Mouse (Mus musculus) lung, embryonic 16.5 days (tissue): Measurements from ENCODE around the gene Atp1a1. TPM values are rescaled to one million over a fixed set of nuclear protein-coding genes. Genes with fewer than 3 reads are reported as not detected.

ENCODE experiments used
- ATAC-seq: fragments of 200-750 bp; cut with Nextera tagmentation; 2 replicates; pipeline ENCODE4 v1.8.0; 2017; ENCODE audit warnings: low read depth, mild to moderate bottlenecking, moderate library complexity
- H3K27ac ChIP-seq: fragments of 300-500 bp; sonication (generic); 2 replicates; pipeline ENCODE4 v1.5.1; 2014; ENCODE audit warnings: mild to moderate bottlenecking, control low read depth, low read length
- H3K27me3 ChIP-seq: fragments of 300-500 bp; sonication (generic); 2 replicates; pipeline ENCODE4 v1.6.1; 2014; ENCODE audit warnings: low read depth, low read length, mixed read lengths; ENCODE audit not compliant: control insufficient read depth, insufficient read depth
- H3K36me3 ChIP-seq: fragments of 300-500 bp; sonication (generic); 2 replicates; pipeline ENCODE4 v1.6.1; 2014; ENCODE audit warnings: low read length; ENCODE audit not compliant: control insufficient read depth, insufficient read depth
- H3K4me1 ChIP-seq: fragments of 300-500 bp; sonication (generic); replicated peaks from 2 replicates; pipeline ENCODE4 v1.6.1; 2014; ENCODE audit warnings: low read length, mixed read lengths; ENCODE audit not compliant: control insufficient read depth, insufficient read depth
- H3K4me2 ChIP-seq: fragments of 300-500 bp; sonication (generic); 2 replicates; pipeline ENCODE4 v1.6.1; 2014; ENCODE audit warnings: low read depth, low read length, control low read depth
- H3K4me3 ChIP-seq: fragments of 300-500 bp; sonication (generic); 2 replicates; pipeline ENCODE4 v1.5.1; 2014; ENCODE audit warnings: mild to moderate bottlenecking, low read length, control low read depth
- H3K9ac ChIP-seq: fragments of 300-500 bp; sonication (generic); 2 replicates; pipeline ENCODE4 v1.6.1; 2014; ENCODE audit warnings: low read length, control low read depth
- H3K9me3 ChIP-seq: fragments of 300-500 bp; sonication (generic); 2 replicates; pipeline ENCODE4 v1.6.1; 2016; ENCODE audit warnings: low read length; ENCODE audit not compliant: control insufficient read depth
- WGBS: fragments of 180-500 bp; shearing (Covaris S2); extraction: QIAGEN DNeasy Blood & Tissue Kit; methylation state at CpG from one replicate; pipeline ENCODE4 v1.1.7; 2014; 5-methylcytosine and 5-hydroxymethylcytosine counted together
- polyA plus RNA-seq: library from polyadenylated mRNA; unstranded; fragments of >200 nt; fragmentation: Nextera tagmentation; extraction: Ambion mirVana; gene quantifications from 2 replicates; pipeline ENCODE4 v1.2.1, GENCODE M21; 2015

Atp1a1 gene
- polyA plus RNA-seq, 1 experiment from 2014 or later = 118 TPM

DNA sequence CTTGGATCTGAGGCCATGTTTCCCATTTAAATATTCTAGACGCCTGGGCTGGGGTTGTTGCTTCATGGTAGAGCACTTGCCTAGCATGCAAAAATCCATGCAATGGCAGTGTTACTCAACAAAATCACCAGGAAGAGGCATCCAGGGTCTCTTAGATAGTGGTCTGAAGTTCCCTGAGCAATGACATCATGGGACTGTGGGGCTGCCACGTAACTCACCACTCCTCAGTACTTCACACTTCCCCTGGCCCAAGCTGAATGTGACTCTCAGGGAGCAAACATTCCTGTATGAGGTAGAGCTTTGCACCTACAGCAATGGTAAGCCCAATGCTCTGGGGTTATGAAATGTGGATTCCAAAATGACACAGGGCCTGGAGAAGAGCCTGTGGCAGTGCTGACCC lies 38.8 kb upstream of the Atp1a1 start:
- ATAC-seq = no peak
- Histone ChIP-seq H3K4me2 (no peak overlapping the region), H3K27ac (no peak overlapping the region), H3K4me3 (no peak overlapping the region), H3K36me3 (no peaks in the 10 kb centered on the region), H3K4me1 (no peaks in the 10 kb centered on the region), H3K27me3 (no peaks in the 10 kb centered on the region), H3K9ac (no peak overlapping the region), H3K9me3 (no peaks in the 10 kb centered on the region)
- WGBS = 57% methylated on average over 2 of the region's 2 CpGs

DNA sequence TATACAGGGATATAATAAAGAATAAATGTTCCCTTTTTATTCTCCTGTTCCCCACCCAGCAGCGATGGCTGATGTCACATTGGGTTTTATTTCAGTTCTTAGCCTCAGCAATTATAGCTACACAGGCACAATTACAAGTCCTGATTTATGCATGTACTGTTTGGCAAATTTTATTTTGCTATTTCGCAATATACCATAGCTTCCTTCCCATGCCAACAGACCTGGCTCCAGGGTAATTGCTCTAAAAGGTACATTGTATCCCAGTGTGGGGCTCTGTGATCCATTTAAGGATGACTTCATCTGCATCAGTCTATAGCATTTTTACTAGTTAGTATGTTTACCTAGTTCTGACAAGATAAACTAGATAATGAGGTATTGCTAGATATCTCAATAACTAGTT lies 33.7 kb upstream of the Atp1a1 start:
- no peak overlapping the region for H3K9ac ChIP-seq
- ATAC-seq = no peak
- WGBS = 83% methylated on average over 2 of the region's 2 CpGs
- no peak overlapping the region for H3K4me3 ChIP-seq
- no peaks in the 10 kb centered on the region for H3K27me3 ChIP-seq
- H3K27ac ChIP-seq = no peak overlapping the region
- no peak overlapping the region for H3K4me2 ChIP-seq
- no peaks in the 10 kb centered on the region for H3K36me3 ChIP-seq
- H3K4me1 ChIP-seq = no peaks in the 10 kb centered on the region
- H3K9me3 ChIP-seq = no peaks in the 10 kb centered on the region

DNA sequence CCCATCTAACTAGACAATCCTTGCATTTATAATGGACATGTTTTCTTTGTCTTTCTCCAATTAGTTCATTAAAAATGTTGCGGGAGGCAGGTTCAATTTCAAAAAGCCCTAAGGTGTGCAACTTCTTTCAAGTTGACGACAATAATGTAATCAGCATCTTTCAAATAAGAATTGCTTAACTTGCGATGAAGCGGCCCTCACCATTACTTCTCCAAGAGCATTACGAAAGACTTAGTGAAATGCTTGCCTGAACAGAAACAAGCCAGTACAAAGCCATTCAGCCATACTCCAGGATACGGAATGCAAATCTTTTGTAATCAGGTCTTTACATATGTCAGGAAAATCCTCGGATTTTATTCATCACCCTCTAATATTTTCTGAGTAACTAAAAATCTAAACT lies 32.0 kb upstream of the Atp1a1 start:
- Histone ChIP-seq H3K4me1 (no peaks in the 10 kb centered on the region), H3K9me3 (no peaks in the 10 kb centered on the region), H3K27ac (no peak overlapping the region), H3K9ac (no peak overlapping the region), H3K4me2 (no peak overlapping the region), H3K4me3 (no peak overlapping the region), H3K27me3 (no peaks in the 10 kb centered on the region), H3K36me3 (no peaks in the 10 kb centered on the region)
- 88% methylated on average over 7 of the region's 7 CpGs for WGBS
- no peak for ATAC-seq

DNA sequence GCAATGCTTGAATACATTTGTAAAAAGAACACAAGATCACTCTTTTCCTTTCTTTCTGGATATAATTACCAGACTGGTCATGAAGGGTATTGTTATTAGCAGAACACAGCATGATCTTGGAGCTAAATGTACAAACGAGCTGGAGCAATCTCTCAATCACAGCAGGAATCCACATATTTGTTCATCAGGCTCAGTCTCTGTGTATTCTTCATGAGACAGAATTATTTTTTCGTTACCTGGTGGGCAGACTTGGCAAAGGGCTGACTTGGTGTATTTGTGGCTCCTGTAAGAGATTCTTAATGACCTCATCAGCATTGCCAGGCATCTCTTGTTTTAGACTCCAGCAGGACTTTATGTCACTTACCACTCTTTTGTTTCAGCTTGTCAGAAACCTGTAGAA lies 31.6 kb upstream of the Atp1a1 start:
- Histone ChIP-seq H3K4me3 (no peak overlapping the region), H3K27me3 (no peaks in the 10 kb centered on the region), H3K4me2 (no peak overlapping the region), H3K36me3 (no peaks in the 10 kb centered on the region), H3K9me3 (no peaks in the 10 kb centered on the region), H3K4me1 (no peaks in the 10 kb centered on the region), H3K27ac (no peak overlapping the region), H3K9ac (no peak overlapping the region)
- no peak for ATAC-seq
- WGBS = 69% methylated on average over 2 of the region's 2 CpGs

DNA sequence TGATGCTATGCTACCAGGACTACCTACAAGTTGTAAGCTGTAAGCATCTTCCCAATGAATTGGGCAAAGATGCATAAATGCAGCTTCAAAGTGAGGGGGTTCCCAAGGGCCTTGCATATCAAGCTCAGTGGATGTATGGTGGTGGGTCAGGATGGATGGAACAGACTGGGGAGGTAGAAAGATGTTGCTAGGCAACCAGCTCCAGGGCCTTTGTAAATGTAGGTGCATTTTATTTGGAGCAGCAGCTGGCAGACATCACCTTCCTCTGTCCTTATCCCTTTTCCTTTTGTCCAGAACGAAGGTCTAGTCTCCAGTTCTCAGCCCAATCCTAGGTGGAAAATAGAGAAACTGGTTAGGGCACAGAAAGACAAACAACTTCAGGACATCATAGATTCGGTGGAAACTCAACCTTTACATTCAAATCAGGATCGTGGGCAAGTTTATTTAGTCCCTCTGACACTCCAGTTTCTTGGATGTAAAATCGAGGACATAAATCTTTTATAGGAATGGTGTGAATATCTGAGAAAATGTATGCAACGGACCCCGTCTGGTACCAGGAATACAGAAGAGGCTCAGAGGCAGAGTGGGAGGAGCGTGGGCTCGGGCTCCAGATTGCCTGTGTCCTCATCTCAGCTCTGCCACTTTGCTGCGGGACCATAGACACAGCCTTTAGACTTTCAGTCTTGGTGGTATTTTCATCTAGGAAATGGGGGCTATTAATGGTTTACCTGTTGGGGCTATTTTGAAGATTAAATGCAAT lies 29.8 kb upstream of the Atp1a1 start:
- 77% methylated on average over 9 of the region's 9 CpGs for WGBS
- H3K36me3 ChIP-seq = no peaks in the 10 kb centered on the region
- 0 out of 2 replicates have a peak, but pooled peaks cover 3% of the 10 kb centered on the region for H3K9me3 ChIP-seq
- no peaks in the 10 kb centered on the region for H3K4me1 ChIP-seq
- H3K27ac ChIP-seq = no peak overlapping the region
- no peaks in the 10 kb centered on the region for H3K27me3 ChIP-seq
- no peak overlapping the region for H3K9ac ChIP-seq
- no peak overlapping the region for H3K4me3 ChIP-seq
- no peak overlapping the region for H3K4me2 ChIP-seq
- ATAC-seq = no peak

DNA sequence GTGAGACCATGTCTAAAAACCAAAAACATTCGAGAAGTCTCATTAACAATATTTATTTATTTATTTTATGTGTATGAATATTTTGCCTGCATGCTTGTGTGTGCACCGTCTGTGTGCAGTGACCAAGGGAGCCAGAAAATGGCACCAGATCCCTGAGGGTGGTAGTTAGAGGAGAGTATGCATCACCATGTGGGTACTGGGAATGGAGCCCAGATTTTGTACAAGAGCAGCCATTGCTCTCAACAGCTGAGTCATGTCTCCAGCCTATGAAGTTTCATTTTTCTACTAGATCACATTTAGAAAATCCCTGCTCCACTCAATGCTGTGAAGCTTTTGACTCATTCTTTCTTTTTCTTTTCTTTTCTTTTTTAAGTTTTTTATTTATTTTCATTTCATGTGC lies 23.8 kb upstream of the Atp1a1 start:
- Histone ChIP-seq H3K4me1 (no peaks in the 10 kb centered on the region), H3K9ac (no peak overlapping the region), H3K9me3 (0 out of 2 replicates have a peak, but pooled peaks cover 3% of the 10 kb centered on the region), H3K27ac (no peak overlapping the region), H3K4me2 (no peak overlapping the region), H3K27me3 (no peaks in the 10 kb centered on the region), H3K4me3 (no peak overlapping the region), H3K36me3 (no peaks in the 10 kb centered on the region)
- 71% methylated on average over 2 of the region's 2 CpGs for WGBS
- no peak for ATAC-seq

DNA sequence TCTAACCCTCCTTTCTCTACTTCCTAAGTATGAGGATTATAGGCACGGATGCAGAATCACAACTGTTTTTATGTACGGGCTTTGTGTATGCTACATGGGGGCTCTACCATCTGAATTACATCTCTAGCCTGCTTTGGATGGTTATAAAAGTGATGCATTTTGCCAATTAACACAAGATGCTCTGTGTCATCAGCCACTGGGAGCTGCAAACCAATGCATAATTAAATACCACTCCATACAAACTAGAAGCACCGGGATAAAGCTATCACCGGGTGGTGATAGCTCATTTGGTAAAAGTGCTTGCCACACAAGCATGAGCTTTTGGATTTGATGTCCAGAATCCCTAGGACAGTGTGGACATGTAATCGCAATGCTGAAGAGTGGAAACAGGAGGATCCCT lies 19.8 kb upstream of the Atp1a1 start:
- no peaks in the 10 kb centered on the region for H3K4me1 ChIP-seq
- H3K4me2 ChIP-seq = no peak overlapping the region
- H3K27ac ChIP-seq = no peak overlapping the region
- 91% methylated on average over 5 of the region's 5 CpGs for WGBS
- H3K36me3 ChIP-seq = no peaks in the 10 kb centered on the region
- no peak for ATAC-seq
- H3K9ac ChIP-seq = no peak overlapping the region
- H3K4me3 ChIP-seq = no peak overlapping the region
- H3K27me3 ChIP-seq = no peaks in the 10 kb centered on the region
- peaks cover 4% of the 10 kb centered on the region for H3K9me3 ChIP-seq

DNA sequence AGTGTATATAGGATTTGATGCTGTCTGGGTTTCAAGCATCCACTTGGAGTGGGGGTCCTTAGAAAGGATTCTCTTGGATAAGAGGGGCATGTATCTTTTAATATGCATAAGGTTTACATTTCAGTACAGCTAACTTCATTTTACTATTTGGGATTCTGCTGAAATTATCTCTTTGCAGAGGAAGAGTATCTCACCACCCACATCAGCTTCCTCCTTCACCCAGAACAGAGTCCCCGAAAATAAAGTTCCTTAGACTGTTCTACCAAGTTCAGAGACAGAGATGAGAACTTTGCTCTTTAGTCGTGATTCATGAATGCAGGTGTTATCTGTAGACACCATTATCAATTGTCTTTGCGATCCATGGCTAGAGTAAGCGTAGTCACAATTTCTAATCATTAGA lies 14.5 kb upstream of the Atp1a1 start:
- Histone ChIP-seq H3K4me2 (no peak overlapping the region), H3K4me1 (no peaks in the 10 kb centered on the region), H3K27me3 (no peaks in the 10 kb centered on the region), H3K4me3 (no peak overlapping the region), H3K36me3 (no peaks in the 10 kb centered on the region), H3K9me3 (peaks cover 4% of the 10 kb centered on the region), H3K27ac (no peak overlapping the region), H3K9ac (no peak overlapping the region)
- 84% methylated on average over 4 of the region's 4 CpGs for WGBS
- no peak for ATAC-seq

DNA sequence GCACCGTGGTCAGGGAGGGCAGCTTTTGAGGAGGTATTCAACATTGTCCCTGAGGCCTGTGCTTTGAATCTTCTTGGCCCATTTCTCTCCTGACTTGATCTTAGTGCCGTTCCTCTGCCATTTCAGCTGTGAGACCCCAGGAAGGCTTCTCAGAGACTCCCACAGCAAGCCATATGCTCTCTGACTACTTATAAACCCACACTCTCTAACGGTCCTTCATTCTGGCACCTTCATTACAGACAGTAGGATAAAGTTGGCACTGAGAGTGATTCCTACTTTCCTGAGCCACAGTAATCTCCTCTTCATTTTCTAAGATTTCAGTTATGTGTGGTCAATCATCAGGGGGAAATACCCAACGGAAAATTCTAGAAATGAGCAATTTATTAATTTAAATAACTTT lies 14.0 kb upstream of the Atp1a1 start:
- H3K9me3 ChIP-seq = peaks cover 4% of the 10 kb centered on the region
- no peaks in the 10 kb centered on the region for H3K4me1 ChIP-seq
- no peak overlapping the region for H3K4me3 ChIP-seq
- no peak overlapping the region for H3K4me2 ChIP-seq
- no peak overlapping the region for H3K9ac ChIP-seq
- ATAC-seq = no peak
- WGBS = 87% methylated on average over 4 of the region's 4 CpGs
- H3K27me3 ChIP-seq = no peaks in the 10 kb centered on the region
- no peak overlapping the region for H3K27ac ChIP-seq
- no peaks in the 10 kb centered on the region for H3K36me3 ChIP-seq

DNA sequence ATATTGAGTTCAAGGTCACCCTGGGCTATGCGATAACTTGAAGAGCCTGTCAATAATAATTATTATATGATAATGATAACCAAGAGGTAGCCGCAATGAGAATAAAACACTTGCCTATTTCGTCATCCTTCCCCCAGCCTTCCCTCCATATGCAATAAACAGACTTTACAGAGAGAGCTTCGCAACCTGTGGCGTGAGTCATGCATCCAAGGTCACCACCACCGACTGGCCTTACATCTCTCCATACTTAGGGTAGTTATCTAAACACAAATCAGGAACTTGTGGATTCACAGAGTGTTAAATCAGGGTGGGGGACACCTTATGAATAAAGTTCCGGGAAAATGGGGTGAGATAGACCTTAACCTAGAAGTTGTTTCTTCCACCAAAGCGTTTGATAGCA lies 13.0 kb upstream of the Atp1a1 start:
- no peaks in the 10 kb centered on the region for H3K4me1 ChIP-seq
- H3K36me3 ChIP-seq = no peaks in the 10 kb centered on the region
- no peak overlapping the region for H3K4me2 ChIP-seq
- no peaks in the 10 kb centered on the region for H3K9me3 ChIP-seq
- no peak overlapping the region for H3K27ac ChIP-seq
- H3K4me3 ChIP-seq = no peak overlapping the region
- no peak overlapping the region for H3K9ac ChIP-seq
- 84% methylated on average over 8 of the region's 8 CpGs for WGBS
- no peaks in the 10 kb centered on the region for H3K27me3 ChIP-seq
- no peak for ATAC-seq
